Mouse (Mus musculus) cerebellum, postnatal 25 days (tissue): Measurements from ENCODE around the gene Xbp1.
"Not testable (repeated sequence)": the region's sequence is repeated elsewhere in the genome, so short reads cannot be mapped to it uniquely, and the experiment has no call there.

Experiments
- DNase-seq, 2 experiments: peaks; one replicate each; pipeline ENCODE4 v3.0.0; 2021; ENCODE audit warnings: mixed read lengths in 2 of 2

Gene Xbp1

GRCm38 (mm10) chr11:5530172-5530571 is 9.7 kb downstream of the Xbp1 start:
- no peak for DNase-seq

GRCm38 (mm10) chr11:5530717-5531116 is 10.3 kb downstream of the Xbp1 start:
- no peak for DNase-seq

GRCm38 (mm10) chr11:5533108-5533507 is 12.6 kb downstream of the Xbp1 start:
- DNase-seq, result no peak

GRCm38 (mm10) chr11:5537454-5537853 is 17.0 kb downstream of the Xbp1 start:
- not testable (repeated sequence) for DNase-seq

- no peak for DNase-seq
Observed at GRCm38 (mm10) chr11:5540331-5540730, 19.9 kb downstream of the Xbp1 start.

GRCm38 (mm10) chr11:5541230-5541798 is 20.9 kb downstream of the Xbp1 start:
- no peak for DNase-seq

GRCm38 (mm10) chr11:5541799-5542481 is 21.5 kb downstream of the Xbp1 start, which contains the start of gene Ccdc117:
Gene Ccdc117, minus strand, starts transcription at chr11:5542187.
- peak; percentile 90 to 94 for DNase-seq

GRCm38 (mm10) chr11:5542482-5543185 is 22.2 kb downstream of the Xbp1 start:
- DNase-seq, result no peak

- no peak for DNase-seq
Observed at GRCm38 (mm10) chr11:5543281-5543680, 22.8 kb downstream of the Xbp1 start.

GRCm38 (mm10) chr11:5544709-5545108 is 24.2 kb downstream of the Xbp1 start:
- not testable (repeated sequence) for DNase-seq

- no peak for DNase-seq
Observed at GRCm38 (mm10) chr11:5545457-5545856, 25.0 kb downstream of the Xbp1 start.

GRCm38 (mm10) chr11:5546693-5547092 is 26.2 kb downstream of the Xbp1 start:
- no peak for DNase-seq

- no peak for DNase-seq
Observed at GRCm38 (mm10) chr11:5551430-5551829, 31.0 kb downstream of the Xbp1 start.

- DNase-seq, result no peak
Observed at GRCm38 (mm10) chr11:5551931-5552330, 31.5 kb downstream of the Xbp1 start.

- no peak for DNase-seq
Observed at GRCm38 (mm10) chr11:5560273-5560672, 39.8 kb downstream of the Xbp1 start.

- no peak for DNase-seq
Observed at GRCm38 (mm10) chr11:5562625-5563268, 42.3 kb downstream of the Xbp1 start.

GRCm38 (mm10) chr11:5563898-5564297 is 43.4 kb downstream of the Xbp1 start:
- no peak for DNase-seq

- DNase-seq, result no peak
Observed at GRCm38 (mm10) chr11:5565596-5565995, 45.1 kb downstream of the Xbp1 start.

GRCm38 (mm10) chr11:5566506-5566905 is 46.0 kb downstream of the Xbp1 start:
- DNase-seq, result no peak

- no peak for DNase-seq
Observed at GRCm38 (mm10) chr11:5567654-5568053, 47.2 kb downstream of the Xbp1 start.

- DNase-seq, result no peak
Observed at GRCm38 (mm10) chr11:5568082-5568481, 47.6 kb downstream of the Xbp1 start.

GRCm38 (mm10) chr11:5569474-5569873 is 49.0 kb downstream of the Xbp1 start, which contains the start of gene Ankrd36:
Gene Ankrd36, plus strand, starts transcription at chr11:5569684.
- DNase-seq, result no peak

GRCm38 (mm10) chr11:5571856-5572255 is 51.4 kb downstream of the Xbp1 start:
- DNase-seq, result no peak
